Mouse (Mus musculus) bone marrow, adult 2 months (tissue): ENCODE data around the gene Kcnn1. TPM values are rescaled to one million over a fixed set of nuclear protein-coding genes. Genes with fewer than 3 reads are reported as not detected.

Source experiments
- H3K27ac ChIP-seq: fragments of 200-500 bp; 2 replicates; pipeline ENCODE4 v1.5.1; 2012; ENCODE audit warnings: low read depth, mild to moderate bottlenecking, control low read depth, inconsistent platforms, low read length; ENCODE audit not compliant: control insufficient read depth, poor library complexity, insufficient read depth
- H3K4me1 ChIP-seq: fragments of 200-500 bp; 2 replicates; pipeline ENCODE4 v1.6.1; 2011; ENCODE audit warnings: low read length; ENCODE audit not compliant: control insufficient read depth, insufficient read depth
- H3K4me3 ChIP-seq: fragments of 200-500 bp; replicated peaks from 2 replicates; pipeline ENCODE3; 2011; ENCODE audit warnings: mild to moderate bottlenecking, low read depth, low read length, control low read depth; ENCODE audit not compliant: control insufficient read depth
- CTCF ChIP-seq: fragments of 200-500 bp; IDR thresholded peaks from 2 replicates; pipeline ENCODE4 v1.5.1; 2011; ENCODE audit warnings: low read length, control low read depth; ENCODE audit not compliant: control insufficient read depth, insufficient read depth
- POLR2A ChIP-seq: fragments of 200-500 bp; IDR thresholded peaks from 2 replicates; pipeline ENCODE4 v1.6.1; 2011; ENCODE audit warnings: low read depth, mild to moderate bottlenecking, control low read depth, low read length, borderline replicate concordance; ENCODE audit not compliant: control insufficient read depth
- WGBS: fragments of 180-500 bp; shearing (Covaris S2); methylation state at CpG from one replicate; pipeline ENCODE4 v1.1.7; 2018; 5-methylcytosine and 5-hydroxymethylcytosine counted together
- polyA plus RNA-seq: library from polyadenylated mRNA; stranded (reverse); fragments of >200 nt; gene quantifications from 2 replicates; pipeline ENCODE4 v1.2.4, GENCODE M21; 2011; ENCODE audit warnings: low replicate concordance; ENCODE audit not compliant: missing spikeins, insufficient read depth, insufficient read length

Kcnn1 gene
- polyA plus RNA-seq, 1 experiment, result not detected

DNA sequence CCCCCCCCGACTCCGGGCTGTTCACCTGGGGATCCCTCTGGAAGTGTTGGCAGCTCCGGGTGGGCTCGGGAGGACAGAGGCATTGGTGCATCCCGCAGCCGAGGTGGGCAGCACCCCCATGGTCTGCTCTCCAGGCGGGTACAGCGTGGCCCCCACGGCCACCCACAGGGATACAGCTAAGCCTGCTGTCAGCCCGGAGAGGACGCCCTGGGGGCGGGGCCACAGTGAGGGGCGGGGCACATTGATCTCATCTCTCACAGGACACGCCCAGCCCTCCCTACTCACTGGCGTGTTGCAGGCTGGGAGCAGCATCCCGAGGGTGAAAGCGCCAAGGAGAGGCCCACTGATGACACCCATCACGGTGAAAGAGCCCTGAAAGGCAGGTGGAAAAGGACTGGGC lies 24.6 kb upstream of the Kcnn1 start:
- TF ChIP-seq CTCF (no peak), POLR2A (no peak)

DNA sequence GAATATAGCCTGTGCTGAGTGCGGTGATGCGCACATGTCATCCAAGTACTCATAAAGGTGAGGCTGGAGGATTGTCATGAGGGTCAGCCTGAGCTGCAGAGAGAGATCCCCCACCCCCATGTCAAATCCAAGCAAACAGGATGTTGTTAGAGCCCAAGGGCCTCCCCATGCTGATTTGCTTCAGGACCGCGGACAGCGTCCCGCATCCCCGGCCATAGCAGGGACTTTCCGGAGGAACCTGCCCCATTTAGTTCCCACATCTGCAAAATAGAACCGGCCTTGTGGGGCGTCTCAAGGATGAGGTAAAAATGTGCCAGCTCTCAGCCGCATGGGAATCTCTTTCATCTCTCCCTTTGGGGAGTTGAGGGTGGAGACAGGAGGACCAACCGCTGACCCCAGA lies 22.6 kb upstream of the Kcnn1 start:
- no peak for TF ChIP-seq CTCF
- no peak for TF ChIP-seq POLR2A
- H3K4me1 ChIP-seq, result no peaks in the 10 kb centered on the region
- no peak overlapping the region for H3K27ac ChIP-seq
- WGBS, result 14% methylated on average over 12 of the region's 12 CpGs
- H3K4me3 ChIP-seq, result no peak overlapping the region

More for the DNA sequence above, 24.6 kb upstream of the Kcnn1 start:
- no peak overlapping the region for H3K4me3 ChIP-seq
- no peak overlapping the region for H3K27ac ChIP-seq
- WGBS, result 7% methylated on average over 17 of the region's 18 CpGs
- H3K4me1 ChIP-seq, result no peaks in the 10 kb centered on the region

- 51% methylated on average over 10 of the region's 10 CpGs for WGBS
- TF ChIP-seq POLR2A (no peak), CTCF (no peak)
- H3K4me1 ChIP-seq, result no peaks in the 10 kb centered on the region
Observed at GRCm38 (mm10) chr8:70884683-70885082, 21.6 kb upstream of the Kcnn1 start.

GRCm38 (mm10) chr8:70884186-70884585 lies 21.1 kb upstream of the Kcnn1 start:
- Histone ChIP-seq H3K27ac (no peak overlapping the region), H3K4me1 (no peaks in the 10 kb centered on the region), H3K4me3 (no peak overlapping the region)
- WGBS, result 56% methylated on average over 4 of the region's 4 CpGs
- TF ChIP-seq CTCF (no peak), POLR2A (no peak)

More at GRCm38 (mm10) chr8:70884683-70885082, 21.6 kb upstream of the Kcnn1 start:
- no peak overlapping the region for H3K4me3 ChIP-seq
- no peak overlapping the region for H3K27ac ChIP-seq

GRCm38 (mm10) chr8:70880546-70880945 lies 17.5 kb upstream of the Kcnn1 start:
- H3K27ac ChIP-seq, result no peak overlapping the region
- H3K4me1 ChIP-seq, result no peaks in the 10 kb centered on the region
- H3K4me3 ChIP-seq, result no peak overlapping the region
- TF ChIP-seq CTCF (no peak), POLR2A (no peak)
- WGBS, result 45% methylated on average over 11 of the region's 11 CpGs

DNA sequence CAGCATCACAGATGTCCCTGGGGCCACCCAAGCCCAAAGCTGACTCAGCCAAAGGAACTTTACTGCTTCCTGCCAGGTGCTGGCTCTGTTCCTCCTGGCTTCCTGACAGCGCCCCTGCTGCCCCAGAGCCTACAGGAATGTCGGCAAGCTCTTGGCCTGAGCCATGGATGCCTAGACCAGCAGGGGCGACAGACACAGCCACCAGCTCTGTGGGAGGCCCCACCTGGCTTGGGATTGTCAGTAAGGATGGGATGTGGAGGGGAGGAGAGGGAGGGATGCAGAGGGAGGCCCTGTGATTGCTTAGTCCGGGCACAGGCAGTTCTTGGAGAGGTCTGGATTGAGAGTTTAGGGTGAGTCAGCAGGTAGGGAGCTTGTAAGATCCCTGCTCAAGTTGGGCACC lies 17.1 kb upstream of the Kcnn1 start:
- TF ChIP-seq CTCF (no peak), POLR2A (no peak)
- H3K4me3 ChIP-seq, result no peak overlapping the region
- WGBS, result 3% methylated on average over 4 of the region's 4 CpGs

GRCm38 (mm10) chr8:70879500-70879899 lies 16.4 kb upstream of the Kcnn1 start:
- no peak overlapping the region for H3K27ac ChIP-seq
- H3K4me1 ChIP-seq, result no peaks in the 10 kb centered on the region
- H3K4me3 ChIP-seq, result no peak overlapping the region
- TF ChIP-seq POLR2A (no peak), CTCF (no peak)
- 74% methylated on average over 4 of the region's 4 CpGs for WGBS

More for the DNA sequence above, 17.1 kb upstream of the Kcnn1 start:
- H3K4me1 ChIP-seq, result no peaks in the 10 kb centered on the region
- H3K27ac ChIP-seq, result no peak overlapping the region

DNA sequence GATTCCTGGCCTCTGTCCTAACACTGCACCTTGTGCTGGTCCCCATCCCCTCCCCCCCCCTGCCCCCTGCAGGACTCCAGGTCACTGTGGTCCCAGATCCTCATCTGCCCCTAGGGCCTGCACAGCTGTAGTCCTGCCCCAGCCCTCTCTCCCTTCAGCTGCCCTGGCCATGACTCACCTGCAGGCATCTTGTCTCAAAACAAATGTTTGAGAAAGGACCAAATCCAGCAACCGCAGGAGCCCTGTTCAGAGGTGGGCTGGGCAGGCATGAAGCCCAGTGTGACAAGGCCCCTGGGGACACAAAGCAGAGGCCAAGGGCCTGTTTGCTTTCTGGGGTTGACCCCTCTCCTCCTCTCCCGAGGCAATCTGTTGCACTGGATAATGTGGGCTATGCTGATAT lies 15.1 kb upstream of the Kcnn1 start:
- 66% methylated on average over 2 of the region's 2 CpGs for WGBS
- Histone ChIP-seq H3K27ac (no peak overlapping the region), H3K4me3 (no peak overlapping the region), H3K4me1 (no peaks in the 10 kb centered on the region)
- TF ChIP-seq POLR2A, result no peak
- no peak for TF ChIP-seq CTCF

GRCm38 (mm10) chr8:70876382-70876781 lies 13.3 kb upstream of the Kcnn1 start:
- WGBS, result 74% methylated on average over 4 of the region's 4 CpGs
- Histone ChIP-seq H3K27ac (no peak overlapping the region), H3K4me3 (no peak overlapping the region), H3K4me1 (no peaks in the 10 kb centered on the region; the same call in 1 of the 2 replicates)
- no peak for TF ChIP-seq POLR2A
- TF ChIP-seq CTCF, result no peak
